Mouse (Mus musculus): ENCODE measurements at regions not wholly inside any gene's neighbourhood (a gene's known extent, or its start where the extent isn't known, plus 50 kb on each side); places are given as distances from the start of the nearest gene placed in this dataset.

DNA sequence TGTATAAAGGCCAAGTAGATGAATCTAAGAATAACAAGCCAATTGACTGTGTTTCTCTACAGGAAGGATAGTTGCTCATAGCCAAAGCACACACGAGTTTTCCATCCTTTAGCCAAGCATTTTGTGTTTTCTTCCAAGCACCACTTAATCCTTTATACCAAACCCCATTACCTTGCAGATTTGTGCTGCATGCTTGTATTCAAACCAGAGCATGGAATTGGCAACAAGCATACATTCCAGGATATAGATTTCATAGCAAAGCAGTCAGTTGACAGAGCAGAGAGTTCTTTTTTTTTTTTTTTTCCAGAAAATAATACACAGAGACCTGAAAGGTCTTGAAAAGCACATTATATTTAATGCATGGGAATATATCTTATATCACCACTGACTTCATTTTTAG, 169.9 kb downstream of the Pom121l12 start:
- ATAC-seq (ENCODE audit: low TSS enrichment) = no peak

GRCm38 (mm10) chr11:14769448-14770357, 170.6 kb downstream of the Pom121l12 start:
- no peak for ATAC-seq (ENCODE audit: low TSS enrichment)

GRCm38 (mm10) chr11:14798314-14798713, 199.2 kb downstream of the Pom121l12 start:
- ATAC-seq (ENCODE audit: low TSS enrichment) = no peak

DNA sequence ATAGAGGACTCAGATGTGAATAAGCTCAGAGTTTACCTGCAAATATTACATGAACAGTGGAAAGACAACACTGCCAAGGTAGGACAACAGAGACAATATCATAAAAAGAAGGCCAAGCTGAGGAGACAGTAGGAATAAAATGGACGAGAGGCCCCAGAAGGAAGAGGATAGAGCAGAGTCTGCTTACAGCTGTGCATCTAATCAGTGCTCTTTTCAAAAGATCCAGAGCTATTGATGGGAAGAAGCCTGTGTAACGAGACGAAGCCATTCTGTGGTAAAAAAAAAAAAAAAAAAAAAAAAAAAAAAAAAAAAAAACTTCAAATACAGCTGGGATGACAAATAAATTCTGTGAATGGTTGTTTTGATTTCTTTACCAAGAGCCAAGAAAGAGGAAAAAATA, 200.2 kb downstream of the Pom121l12 start:
- ATAC-seq (ENCODE audit: low TSS enrichment) = peak; percentile 23; the same call in 1 of the 2 replicates

- ATAC-seq (ENCODE audit: low TSS enrichment) = peak; percentile 95
Observed at GRCm38 (mm10) chr11:14818936-14819335, 219.9 kb downstream of the Pom121l12 start.

Data from frontal cortex, adult (tissue).